Mouse (Mus musculus): ENCODE measurements at regions not wholly inside any gene's neighbourhood (a gene's known extent, or its start where the extent isn't known, plus 50 kb on each side); places are given as distances from the start of the nearest gene placed in this dataset.

GRCm38 (mm10) chr7:39596403-39596802 lies 78.8 kb downstream of the Zfp619 start:
- TF ChIP-seq CTCF (IDR thresholded peaks at IDR 0.05), result peak; percentile 30
- TF ChIP-seq EP300 (IDR thresholded peaks at IDR 0.05; ENCODE audit: insufficient read depth, low read depth, low read length), result no peak
- TF ChIP-seq POLR2A (IDR thresholded peaks at IDR 0.05; ENCODE audit: insufficient read depth, low read depth, low read length), result no peak
- H3K9ac ChIP-seq (ENCODE audit: low read depth, low read length), result no peak overlapping the region
- DNase-seq, result no peak
- H3K36me3 ChIP-seq (ENCODE audit: control insufficient read depth, insufficient read depth, low read length), result no peaks in the 10 kb centered on the region
- no peak overlapping the region for H3K4me3 ChIP-seq
- no peaks in the 10 kb centered on the region for H3K4me1 ChIP-seq (ENCODE audit: control insufficient read depth, insufficient read depth, low read length)
- no peak overlapping the region for H3K27ac ChIP-seq
- H3K79me2 ChIP-seq (replicated peaks; ENCODE audit: control insufficient read depth, insufficient read depth, low read length), result no peaks in the 10 kb centered on the region
- intact Hi-C loops (cut with DNase I), result no loop called here
- H3K27me3 ChIP-seq (ENCODE audit: control insufficient read depth, insufficient read depth, low read length), result no peaks in the 10 kb centered on the region

DNA sequence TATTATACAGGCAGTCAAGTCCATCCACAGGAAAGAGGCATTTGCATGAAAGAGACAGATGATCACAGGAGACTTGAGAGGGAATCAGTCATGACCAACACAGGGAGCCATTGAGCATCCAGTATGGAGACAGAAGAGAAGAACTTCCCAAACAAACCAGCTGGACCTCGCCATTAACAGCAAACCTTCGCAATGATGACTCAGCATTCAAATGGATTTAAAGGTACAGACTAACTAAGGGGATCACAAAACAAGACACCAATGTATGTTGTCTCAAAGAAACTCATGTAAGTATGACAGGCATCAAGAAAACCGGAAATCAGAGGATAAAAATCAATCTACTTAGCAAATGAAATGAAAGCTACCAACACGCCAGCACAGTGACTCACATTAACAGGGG lies 96.2 kb downstream of the Zfp619 start:
- Histone ChIP-seq H3K27me3 (ENCODE audit: control insufficient read depth, insufficient read depth, low read length) (no peaks in the 10 kb centered on the region), H3K79me2 (replicated peaks; ENCODE audit: control insufficient read depth, insufficient read depth, low read length) (no peaks in the 10 kb centered on the region), H3K4me3 (no peak overlapping the region), H3K27ac (no peak overlapping the region), H3K9ac (ENCODE audit: low read depth, low read length) (no peak overlapping the region), H3K36me3 (ENCODE audit: control insufficient read depth, insufficient read depth, low read length) (no peaks in the 10 kb centered on the region), H3K4me1 (ENCODE audit: control insufficient read depth, insufficient read depth, low read length) (no peaks in the 10 kb centered on the region)
- intact Hi-C loops (cut with DNase I), result no loop called here
- TF ChIP-seq CTCF (IDR thresholded peaks at IDR 0.05), result no peak
- TF ChIP-seq EP300 (IDR thresholded peaks at IDR 0.05; ENCODE audit: insufficient read depth, low read depth, low read length), result no peak
- TF ChIP-seq POLR2A (IDR thresholded peaks at IDR 0.05; ENCODE audit: insufficient read depth, low read depth, low read length), result no peak
- 69% methylated on average over 4 of the region's 4 CpGs for WGBS
- DNase-seq, result no peak

DNA sequence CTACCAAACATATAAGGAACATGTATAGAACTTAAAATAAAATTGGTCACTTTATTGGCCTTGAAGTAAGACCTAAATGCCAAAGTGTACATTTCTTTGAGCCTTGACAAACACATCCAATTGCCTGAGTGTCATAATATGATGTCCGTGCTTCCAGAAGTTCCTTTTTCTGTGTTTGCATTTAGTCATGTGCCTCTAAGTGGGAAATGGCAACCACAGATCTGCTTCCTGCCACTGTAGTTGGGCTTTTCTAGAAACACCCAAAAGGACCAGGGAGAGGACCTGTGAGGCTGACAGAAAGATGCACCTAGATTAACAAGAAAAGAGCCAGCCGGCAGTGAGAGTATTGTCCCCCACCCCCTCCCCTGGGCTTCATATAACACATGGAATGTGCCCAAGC lies 97.5 kb downstream of the Zfp619 start:
- H3K9ac ChIP-seq (ENCODE audit: low read depth, low read length), result no peak overlapping the region
- DNase-seq, result no peak
- no peaks in the 10 kb centered on the region for H3K36me3 ChIP-seq (ENCODE audit: control insufficient read depth, insufficient read depth, low read length)
- intact Hi-C loops (cut with DNase I), result no loop called here
- H3K27me3 ChIP-seq (ENCODE audit: control insufficient read depth, insufficient read depth, low read length), result no peaks in the 10 kb centered on the region
- TF ChIP-seq POLR2A (IDR thresholded peaks at IDR 0.05; ENCODE audit: insufficient read depth, low read depth, low read length) (no peak), EP300 (IDR thresholded peaks at IDR 0.05; ENCODE audit: insufficient read depth, low read depth, low read length) (no peak), CTCF (IDR thresholded peaks at IDR 0.05) (no peak)
- H3K4me3 ChIP-seq, result no peak overlapping the region
- H3K27ac ChIP-seq, result no peak overlapping the region
- WGBS, result 64% methylated on average over 2 of the region's 2 CpGs
- H3K79me2 ChIP-seq (replicated peaks; ENCODE audit: control insufficient read depth, insufficient read depth, low read length), result no peaks in the 10 kb centered on the region
- H3K4me1 ChIP-seq (ENCODE audit: control insufficient read depth, insufficient read depth, low read length), result no peaks in the 10 kb centered on the region

GRCm38 (mm10) chr7:39621796-39622195 lies 104.2 kb downstream of the Zfp619 start:
- H3K36me3 ChIP-seq (ENCODE audit: control insufficient read depth, insufficient read depth, low read length), result no peaks in the 10 kb centered on the region
- intact Hi-C loops (cut with DNase I), result no loop called here
- no peak overlapping the region for H3K9ac ChIP-seq (ENCODE audit: low read depth, low read length)
- H3K27ac ChIP-seq, result no peak overlapping the region
- WGBS, result 76% methylated on average over 2 of the region's 2 CpGs
- no peaks in the 10 kb centered on the region for H3K79me2 ChIP-seq (replicated peaks; ENCODE audit: control insufficient read depth, insufficient read depth, low read length)
- DNase-seq, result no peak
- H3K27me3 ChIP-seq (ENCODE audit: control insufficient read depth, insufficient read depth, low read length), result no peaks in the 10 kb centered on the region
- H3K4me3 ChIP-seq, result no peak overlapping the region
- TF ChIP-seq CTCF (IDR thresholded peaks at IDR 0.05) (no peak), POLR2A (IDR thresholded peaks at IDR 0.05; ENCODE audit: insufficient read depth, low read depth, low read length) (no peak), EP300 (IDR thresholded peaks at IDR 0.05; ENCODE audit: insufficient read depth, low read depth, low read length) (no peak)
- no peaks in the 10 kb centered on the region for H3K4me1 ChIP-seq (ENCODE audit: control insufficient read depth, insufficient read depth, low read length)

DNA sequence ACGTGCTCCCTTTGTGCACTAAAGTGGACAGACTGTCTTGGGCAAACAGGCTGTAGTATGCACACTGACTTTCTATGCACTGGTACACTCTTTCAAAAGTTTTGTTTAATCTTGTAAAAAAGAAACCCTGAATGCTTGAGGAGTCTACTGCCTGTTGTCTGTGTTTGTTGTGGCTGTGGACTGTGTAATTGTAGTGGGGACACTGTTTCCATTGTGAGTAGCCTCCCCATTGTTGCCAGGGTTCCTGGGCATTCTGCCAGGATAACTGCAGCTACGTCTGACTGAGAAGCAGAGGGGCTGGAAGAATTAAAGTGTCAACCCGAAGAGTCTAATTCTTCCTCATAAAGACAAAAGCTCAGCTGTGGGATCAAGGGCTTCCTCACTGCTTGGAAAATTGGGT lies 115.3 kb downstream of the Zfp619 start:
- Histone ChIP-seq H3K4me3 (no peak overlapping the region), H3K4me1 (ENCODE audit: control insufficient read depth, insufficient read depth, low read length) (no peaks in the 10 kb centered on the region), H3K79me2 (replicated peaks; ENCODE audit: control insufficient read depth, insufficient read depth, low read length) (no peaks in the 10 kb centered on the region), H3K27me3 (ENCODE audit: control insufficient read depth, insufficient read depth, low read length) (no peaks in the 10 kb centered on the region), H3K27ac (no peak overlapping the region), H3K36me3 (ENCODE audit: control insufficient read depth, insufficient read depth, low read length) (no peaks in the 10 kb centered on the region), H3K9ac (ENCODE audit: low read depth, low read length) (no peak overlapping the region)
- 9% methylated on average over 3 of the region's 3 CpGs for WGBS
- DNase-seq, result no peak
- intact Hi-C loops (cut with DNase I), result no loop called here
- TF ChIP-seq POLR2A (IDR thresholded peaks at IDR 0.05; ENCODE audit: insufficient read depth, low read depth, low read length) (no peak), CTCF (IDR thresholded peaks at IDR 0.05) (no peak), EP300 (IDR thresholded peaks at IDR 0.05; ENCODE audit: insufficient read depth, low read depth, low read length) (no peak)

- intact Hi-C loops (cut with DNase I), result no loop called here
Observed at GRCm38 (mm10) chr7:39642333-39642732, 124.8 kb downstream of the Zfp619 start.

More at GRCm38 (mm10) chr7:39642333-39642732, 124.8 kb downstream of the Zfp619 start:
- Histone ChIP-seq H3K36me3 (ENCODE audit: control insufficient read depth, insufficient read depth, low read length) (no peaks in the 10 kb centered on the region), H3K4me3 (no peak overlapping the region), H3K27me3 (ENCODE audit: control insufficient read depth, insufficient read depth, low read length) (no peaks in the 10 kb centered on the region), H3K4me1 (ENCODE audit: control insufficient read depth, insufficient read depth, low read length) (no peaks in the 10 kb centered on the region), H3K27ac (no peak overlapping the region), H3K9ac (ENCODE audit: low read depth, low read length) (no peak overlapping the region), H3K79me2 (replicated peaks; ENCODE audit: control insufficient read depth, insufficient read depth, low read length) (no peaks in the 10 kb centered on the region)
- no peak for DNase-seq
- TF ChIP-seq EP300 (IDR thresholded peaks at IDR 0.05; ENCODE audit: insufficient read depth, low read depth, low read length) (no peak), POLR2A (IDR thresholded peaks at IDR 0.05; ENCODE audit: insufficient read depth, low read depth, low read length) (no peak), CTCF (IDR thresholded peaks at IDR 0.05) (no peak)
- 74% methylated on average over 4 of the region's 4 CpGs for WGBS

Measured in heart, adult 2 months (tissue).